Mouse (Mus musculus): ENCODE data around the gene 9130230L23Rik. TPM values are rescaled to one million over a fixed set of nuclear protein-coding genes. Genes with fewer than 3 reads are reported as not detected.

9130230L23Rik gene
- polyA plus RNA-seq, 1 experiment from 2014 or later, result 1.9 TPM

DNA sequence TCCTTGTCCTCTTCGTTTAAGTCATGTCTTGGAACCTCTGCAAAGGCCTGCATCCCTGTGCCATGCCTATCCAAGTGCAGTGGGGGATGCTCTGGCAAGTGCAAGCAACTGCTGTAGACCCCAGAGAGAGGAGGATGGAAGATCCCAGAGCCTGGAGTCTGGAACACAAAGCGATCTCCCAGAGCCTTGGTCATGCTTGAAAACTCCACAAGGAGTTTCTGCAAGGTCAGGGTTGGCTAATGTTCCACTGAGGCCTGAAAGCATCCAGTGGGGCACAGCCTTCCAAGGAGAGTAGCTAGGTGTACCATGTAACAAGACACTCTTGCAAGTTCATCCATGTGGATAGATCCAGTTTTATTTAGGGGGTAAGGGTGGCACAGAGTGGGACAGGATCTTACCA is 10.4 kb upstream of the 9130230L23Rik start:
- 93% methylated on average over 2 of the region's 2 CpGs for WGBS
- Histone ChIP-seq H3K4me1 (ENCODE audit: control insufficient read depth, insufficient read depth, low read length) (no peaks in the 10 kb centered on the region; the same call in 1 of the 2 replicates), H3K36me3 (ENCODE audit: control insufficient read depth, insufficient read depth, low read length) (0 out of 2 replicates have a peak, but pooled peaks cover 4% of the 10 kb centered on the region), H3K4me3 (replicated peaks; ENCODE audit: low read length) (no peak overlapping the region), H3K4me2 (ENCODE audit: low read depth, low read length) (no peak overlapping the region), H3K27ac (ENCODE audit: low read length) (peak overlapping the region; percentile 4; the same call in 1 of the 2 replicates), H3K9ac (ENCODE audit: low read length) (no peak overlapping the region), H3K27me3 (ENCODE audit: control insufficient read depth, insufficient read depth, low read length) (no peaks in the 10 kb centered on the region), H3K9me3 (replicated peaks; ENCODE audit: control insufficient read depth, low read length) (no peaks in the 10 kb centered on the region)
- 0 out of 2 replicates have a peak, but pooled peaks have one; percentile 17 for ATAC-seq (ENCODE audit: insufficient read depth, low FRiP score)

DNA sequence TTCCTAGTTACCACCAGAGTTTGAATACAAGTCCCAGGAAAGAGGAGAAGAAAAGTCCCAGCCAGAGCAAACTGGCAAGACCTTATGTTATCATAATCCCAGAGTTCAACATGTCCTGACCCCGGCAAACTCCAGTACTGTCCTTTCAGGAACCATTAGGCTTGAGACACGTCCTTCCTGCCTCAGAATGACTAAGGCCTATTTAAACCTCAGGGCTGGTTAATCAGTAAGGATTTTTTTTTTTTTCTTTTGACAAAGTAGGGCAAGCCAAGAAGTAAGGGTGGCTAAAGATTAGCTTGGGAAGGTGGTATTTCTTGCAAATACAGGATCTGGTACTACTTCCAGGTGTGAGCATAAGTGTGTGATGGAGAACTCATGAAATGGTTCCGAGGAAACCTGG is 9.9 kb upstream of the 9130230L23Rik start:
- peak overlapping the region; percentile 4; the same call in 1 of the 2 replicates for H3K27ac ChIP-seq (ENCODE audit: low read length)
- no peak overlapping the region for H3K4me2 ChIP-seq (ENCODE audit: low read depth, low read length)
- 0 out of 2 replicates have a peak, but pooled peaks cover 4% of the 10 kb centered on the region for H3K36me3 ChIP-seq (ENCODE audit: control insufficient read depth, insufficient read depth, low read length)
- H3K27me3 ChIP-seq (ENCODE audit: control insufficient read depth, insufficient read depth, low read length), result no peaks in the 10 kb centered on the region
- WGBS, result 53% methylated on average over 3 of the region's 3 CpGs
- no peak overlapping the region for H3K9ac ChIP-seq (ENCODE audit: low read length)
- ATAC-seq (ENCODE audit: insufficient read depth, low FRiP score), result peak; percentile 74; the same call in 1 of the 2 replicates
- no peaks in the 10 kb centered on the region for H3K9me3 ChIP-seq (replicated peaks; ENCODE audit: control insufficient read depth, low read length)
- no peaks in the 10 kb centered on the region; the same call in 1 of the 2 replicates for H3K4me1 ChIP-seq (ENCODE audit: control insufficient read depth, insufficient read depth, low read length)
- H3K4me3 ChIP-seq (replicated peaks; ENCODE audit: low read length), result no peak overlapping the region

DNA sequence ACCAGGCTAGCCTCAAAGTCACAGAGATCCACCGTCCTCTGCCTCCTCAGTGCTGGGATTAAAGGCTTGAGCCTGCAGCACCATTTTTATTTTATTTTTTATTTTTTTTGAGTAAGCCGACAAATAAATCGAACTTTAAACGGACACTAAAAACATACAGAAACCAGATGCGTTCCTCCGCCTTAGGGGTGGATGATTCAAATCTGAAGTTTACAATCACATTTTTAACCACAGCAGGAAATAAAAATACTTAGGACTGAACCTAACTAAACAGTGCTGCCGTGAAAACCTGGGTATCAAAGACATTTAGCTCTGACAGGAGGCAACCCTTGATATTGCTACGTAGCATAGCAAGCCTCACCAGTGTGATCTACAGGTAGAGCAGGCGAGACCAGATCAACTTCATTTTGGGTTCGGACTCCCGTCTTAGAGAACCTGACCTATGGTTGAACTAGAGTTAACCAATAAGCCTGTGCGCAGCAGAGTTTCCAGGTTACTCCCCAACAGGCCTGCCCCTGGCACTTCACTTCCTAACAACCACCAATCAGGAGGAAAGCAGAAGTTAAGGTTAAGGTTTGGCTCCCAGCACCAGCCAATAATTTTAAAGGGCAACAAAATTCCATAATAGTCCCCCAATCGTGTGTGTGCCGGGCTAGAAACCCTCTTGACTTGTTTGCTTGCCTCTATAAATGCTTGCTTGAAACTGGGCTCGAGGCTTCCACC is 4.3 kb upstream of the 9130230L23Rik start:
- Histone ChIP-seq H3K27me3 (ENCODE audit: control insufficient read depth, insufficient read depth, low read length) (no peaks in the 10 kb centered on the region), H3K9me3 (replicated peaks; ENCODE audit: control insufficient read depth, low read length) (no peaks in the 10 kb centered on the region), H3K4me1 (ENCODE audit: control insufficient read depth, insufficient read depth, low read length) (0 out of 2 replicates have a peak, but pooled peaks cover 2% of the 10 kb centered on the region), H3K9ac (ENCODE audit: low read length) (no peak overlapping the region), H3K27ac (ENCODE audit: low read length) (no peak overlapping the region), H3K36me3 (ENCODE audit: control insufficient read depth, insufficient read depth, low read length) (no peaks in the 10 kb centered on the region), H3K4me3 (replicated peaks; ENCODE audit: low read length) (no peak overlapping the region), H3K4me2 (ENCODE audit: low read depth, low read length) (no peak overlapping the region)
- 70% methylated on average over 15 of the region's 15 CpGs for WGBS
- no peak for ATAC-seq (ENCODE audit: insufficient read depth, low FRiP score)

DNA sequence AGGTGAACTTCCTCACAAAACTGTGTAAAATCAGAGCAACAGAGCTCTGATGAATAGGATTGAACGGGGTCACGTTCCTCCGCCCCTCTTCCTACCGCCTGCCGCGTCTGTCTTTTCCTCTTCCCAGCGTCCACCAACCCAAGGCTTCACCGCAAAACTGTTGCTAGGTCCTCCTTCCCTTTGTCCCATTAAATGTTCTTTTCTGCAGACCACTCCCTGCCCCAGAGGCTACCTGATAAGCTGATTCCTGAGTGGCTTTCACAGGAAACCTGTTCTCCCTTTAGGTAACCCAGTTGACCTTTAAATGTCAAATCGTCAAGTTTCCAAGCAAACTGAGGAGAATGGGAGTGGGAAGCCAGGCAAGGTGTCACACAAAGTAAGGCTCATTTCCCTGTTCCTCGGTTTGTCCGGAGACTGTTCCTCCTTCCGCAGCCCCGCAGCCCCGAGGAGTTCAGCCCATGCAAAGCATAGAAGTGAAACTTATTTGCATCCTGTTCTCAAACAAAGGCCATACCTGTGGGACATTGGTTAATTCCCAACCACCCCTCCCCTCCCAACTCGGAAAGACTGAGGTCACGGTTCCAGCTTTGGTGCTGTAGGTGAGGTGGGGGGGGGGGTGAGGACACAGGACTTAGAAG is 1.1 kb upstream of the 9130230L23Rik start:
- peak overlapping the region; percentile 48 for H3K9ac ChIP-seq (ENCODE audit: low read length)
- no peaks in the 10 kb centered on the region for H3K36me3 ChIP-seq (ENCODE audit: control insufficient read depth, insufficient read depth, low read length)
- H3K9me3 ChIP-seq (replicated peaks; ENCODE audit: control insufficient read depth, low read length), result no peaks in the 10 kb centered on the region
- peak; percentile 63; the same call in 1 of the 2 replicates for ATAC-seq (ENCODE audit: insufficient read depth, low FRiP score)
- H3K4me3 ChIP-seq (replicated peaks; ENCODE audit: low read length), result no peak overlapping the region
- WGBS, result 37% methylated on average over 16 of the region's 16 CpGs
- H3K27ac ChIP-seq (ENCODE audit: low read length), result peak overlapping the region; percentile 94
- H3K4me2 ChIP-seq (ENCODE audit: low read depth, low read length), result peak overlapping the region; percentile 36
- no peaks in the 10 kb centered on the region for H3K27me3 ChIP-seq (ENCODE audit: control insufficient read depth, insufficient read depth, low read length)
- H3K4me1 ChIP-seq (ENCODE audit: control insufficient read depth, insufficient read depth, low read length), result 0 out of 2 replicates have a peak, but pooled peaks cover 2% of the 10 kb centered on the region

DNA sequence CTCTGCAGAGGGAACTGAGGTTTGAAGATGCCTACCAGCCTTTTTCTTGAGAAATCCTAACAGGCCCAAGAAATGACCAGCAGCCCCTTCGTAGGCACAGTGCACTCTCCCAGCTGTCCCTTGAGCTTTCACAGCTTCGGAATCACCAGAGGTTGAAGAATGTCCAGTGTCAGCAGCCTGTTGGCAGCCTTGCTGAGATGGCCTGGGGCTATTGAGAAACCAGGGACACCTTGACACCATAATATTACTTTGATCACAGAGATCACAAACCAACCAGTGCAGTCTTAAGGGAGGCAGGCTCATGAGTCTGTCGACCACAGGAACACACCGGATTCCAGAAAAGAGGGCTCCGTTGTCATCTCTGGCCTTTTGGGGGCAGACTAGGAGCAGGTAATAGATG is 2.9 kb downstream of the 9130230L23Rik start:
- Histone ChIP-seq H3K4me2 (ENCODE audit: low read depth, low read length) (no peak overlapping the region), H3K36me3 (ENCODE audit: control insufficient read depth, insufficient read depth, low read length) (no peaks in the 10 kb centered on the region), H3K4me1 (ENCODE audit: control insufficient read depth, insufficient read depth, low read length) (0 out of 2 replicates have a peak, but pooled peaks cover 2% of the 10 kb centered on the region), H3K9me3 (replicated peaks; ENCODE audit: control insufficient read depth, low read length) (no peaks in the 10 kb centered on the region), H3K4me3 (replicated peaks; ENCODE audit: low read length) (no peak overlapping the region), H3K9ac (ENCODE audit: low read length) (no peak overlapping the region), H3K27me3 (ENCODE audit: control insufficient read depth, insufficient read depth, low read length) (no peaks in the 10 kb centered on the region), H3K27ac (ENCODE audit: low read length) (peak overlapping the region; percentile 14; the same call in 1 of the 2 replicates)
- ATAC-seq (ENCODE audit: insufficient read depth, low FRiP score), result no peak
- WGBS, result 77% methylated on average over 5 of the region's 5 CpGs

DNA sequence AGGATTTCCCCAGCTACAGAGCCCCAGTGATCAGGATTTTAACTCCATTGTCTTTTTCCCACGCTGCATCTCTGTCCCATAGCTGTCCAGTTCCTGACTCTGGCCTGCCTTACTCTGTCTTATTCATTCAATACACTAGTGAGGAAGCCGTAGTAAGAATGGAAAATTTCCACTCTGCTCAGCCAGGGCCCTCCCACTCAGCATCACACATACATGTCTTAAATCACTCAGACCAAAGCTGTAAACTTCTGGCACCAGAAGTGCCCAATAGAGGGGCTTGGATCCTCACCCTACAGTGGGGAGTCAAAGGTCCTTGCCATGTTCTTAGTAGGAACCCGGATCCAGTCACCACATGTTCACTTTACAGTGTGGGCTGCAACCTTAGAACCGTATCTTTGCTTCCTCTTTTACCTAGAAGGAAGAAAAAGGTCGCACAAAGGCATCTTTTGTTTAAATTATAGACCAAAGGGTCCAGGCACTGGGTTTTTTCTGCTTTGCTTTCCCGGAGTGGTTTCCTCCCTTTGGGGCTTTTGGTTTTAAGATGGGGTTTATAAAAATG is 3.4 kb downstream of the 9130230L23Rik start:
- WGBS, result 38% methylated on average over 6 of the region's 6 CpGs
- H3K4me2 ChIP-seq (ENCODE audit: low read depth, low read length), result no peak overlapping the region
- H3K9ac ChIP-seq (ENCODE audit: low read length), result no peak overlapping the region
- H3K4me1 ChIP-seq (ENCODE audit: control insufficient read depth, insufficient read depth, low read length), result 0 out of 2 replicates have a peak, but pooled peaks cover 2% of the 10 kb centered on the region
- H3K4me3 ChIP-seq (replicated peaks; ENCODE audit: low read length), result no peak overlapping the region
- no peaks in the 10 kb centered on the region for H3K36me3 ChIP-seq (ENCODE audit: control insufficient read depth, insufficient read depth, low read length)
- H3K27ac ChIP-seq (ENCODE audit: low read length), result peak overlapping the region; percentile 14; the same call in 1 of the 2 replicates
- no peaks in the 10 kb centered on the region for H3K9me3 ChIP-seq (replicated peaks; ENCODE audit: control insufficient read depth, low read length)
- no peaks in the 10 kb centered on the region for H3K27me3 ChIP-seq (ENCODE audit: control insufficient read depth, insufficient read depth, low read length)
- no peak for ATAC-seq (ENCODE audit: insufficient read depth, low FRiP score)

DNA sequence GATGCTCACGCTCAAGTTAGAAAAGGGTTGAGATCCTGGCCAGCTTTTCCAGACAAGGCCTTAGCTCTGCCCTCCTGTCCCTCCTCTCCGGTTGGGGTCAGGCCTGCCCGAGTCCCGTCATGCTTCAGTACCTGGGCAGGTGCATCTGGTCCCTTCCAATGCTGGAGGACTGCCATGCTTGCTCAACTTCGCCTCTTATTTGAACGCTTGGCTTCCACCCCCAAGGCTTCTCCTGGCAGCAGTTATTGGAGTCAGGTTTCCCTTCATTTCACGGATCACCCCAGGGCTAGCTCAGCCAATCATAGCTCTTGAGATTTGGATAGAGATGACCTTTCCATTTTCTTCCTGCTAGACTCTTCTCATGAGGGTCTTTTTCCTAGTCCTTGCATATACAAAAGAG is 4.0 kb downstream of the 9130230L23Rik start:
- no peak overlapping the region for H3K4me3 ChIP-seq (replicated peaks; ENCODE audit: low read length)
- 0 out of 2 replicates have a peak, but pooled peaks cover under 1% of the 10 kb centered on the region for H3K4me1 ChIP-seq (ENCODE audit: control insufficient read depth, insufficient read depth, low read length)
- no peaks in the 10 kb centered on the region for H3K36me3 ChIP-seq (ENCODE audit: control insufficient read depth, insufficient read depth, low read length)
- no peak overlapping the region for H3K9ac ChIP-seq (ENCODE audit: low read length)
- H3K27me3 ChIP-seq (ENCODE audit: control insufficient read depth, insufficient read depth, low read length), result no peaks in the 10 kb centered on the region
- H3K4me2 ChIP-seq (ENCODE audit: low read depth, low read length), result no peak overlapping the region
- no peaks in the 10 kb centered on the region for H3K9me3 ChIP-seq (replicated peaks; ENCODE audit: control insufficient read depth, low read length)
- no peak overlapping the region; the same call in 1 of the 2 replicates for H3K27ac ChIP-seq (ENCODE audit: low read length)
- ATAC-seq (ENCODE audit: insufficient read depth, low FRiP score), result no peak
- 76% methylated on average over 7 of the region's 7 CpGs for WGBS

DNA sequence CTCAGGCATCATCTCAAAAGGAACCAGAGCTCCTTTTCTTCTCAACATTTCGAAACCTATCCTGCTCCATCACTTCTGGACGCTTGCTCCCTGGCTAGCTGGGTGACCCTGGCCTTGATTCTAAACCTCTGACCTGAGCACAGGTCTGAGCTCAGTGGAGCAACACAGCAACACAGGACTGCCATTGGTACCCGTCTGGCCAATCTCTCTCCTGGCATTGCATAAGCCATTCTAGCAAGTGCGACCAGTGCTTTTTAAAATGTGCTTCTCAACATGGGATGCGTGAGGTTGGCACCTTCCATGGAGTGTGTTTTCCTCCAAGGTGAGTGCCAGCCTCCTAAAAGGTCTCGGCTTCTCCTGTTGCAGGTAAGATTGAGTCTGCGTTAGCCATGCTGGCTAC is 5.0 kb downstream of the 9130230L23Rik start:
- no peaks in the 10 kb centered on the region for H3K27me3 ChIP-seq (ENCODE audit: control insufficient read depth, insufficient read depth, low read length)

DNA sequence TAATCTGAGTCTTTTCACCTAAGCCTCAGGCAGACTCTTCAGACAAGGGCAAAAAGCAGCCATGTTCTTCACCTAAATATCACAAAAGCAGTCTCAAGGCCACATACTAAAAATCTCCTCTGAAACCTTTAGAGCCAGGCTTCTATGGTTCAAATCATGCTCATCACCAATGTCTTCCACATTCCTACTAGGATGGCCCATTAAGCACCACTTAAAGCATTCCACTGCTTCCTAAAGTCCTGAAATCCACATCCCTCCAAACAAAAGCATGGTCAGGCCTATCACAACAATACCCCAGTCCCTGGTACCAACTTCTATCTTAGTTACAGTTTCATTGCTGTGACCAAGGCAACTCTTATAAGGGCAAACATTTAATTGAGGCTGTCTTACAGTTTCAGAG is 6.3 kb downstream of the 9130230L23Rik start:
- Histone ChIP-seq H3K27ac (ENCODE audit: low read length) (no peak overlapping the region), H3K36me3 (ENCODE audit: control insufficient read depth, insufficient read depth, low read length) (no peaks in the 10 kb centered on the region), H3K4me2 (ENCODE audit: low read depth, low read length) (no peak overlapping the region), H3K9me3 (replicated peaks; ENCODE audit: control insufficient read depth, low read length) (no peaks in the 10 kb centered on the region), H3K27me3 (ENCODE audit: control insufficient read depth, insufficient read depth, low read length) (no peaks in the 10 kb centered on the region), H3K9ac (ENCODE audit: low read length) (no peak overlapping the region), H3K4me1 (ENCODE audit: control insufficient read depth, insufficient read depth, low read length) (no peaks in the 10 kb centered on the region), H3K4me3 (replicated peaks; ENCODE audit: low read length) (no peak overlapping the region)
- no peak for ATAC-seq (ENCODE audit: insufficient read depth, low FRiP score)

More for the DNA sequence above, 5.0 kb downstream of the 9130230L23Rik start:
- H3K4me1 ChIP-seq (ENCODE audit: control insufficient read depth, insufficient read depth, low read length), result no peaks in the 10 kb centered on the region
- no peak overlapping the region for H3K9ac ChIP-seq (ENCODE audit: low read length)
- no peaks in the 10 kb centered on the region for H3K36me3 ChIP-seq (ENCODE audit: control insufficient read depth, insufficient read depth, low read length)
- no peak overlapping the region for H3K4me2 ChIP-seq (ENCODE audit: low read depth, low read length)
- no peak overlapping the region for H3K4me3 ChIP-seq (replicated peaks; ENCODE audit: low read length)
- H3K9me3 ChIP-seq (replicated peaks; ENCODE audit: control insufficient read depth, low read length), result no peaks in the 10 kb centered on the region
- no peak for ATAC-seq (ENCODE audit: insufficient read depth, low FRiP score)
- 78% methylated on average over 7 of the region's 7 CpGs for WGBS
- H3K27ac ChIP-seq (ENCODE audit: low read length), result no peak overlapping the region

All from stomach, embryonic 16.5 days (tissue).